Mouse (Mus musculus): ENCODE data around the gene Tnfrsf8. TPM values are rescaled to one million over a fixed set of nuclear protein-coding genes. Genes with fewer than 3 reads are reported as not detected.

Gene Tnfrsf8
- 0.68 and 0.79 TPM in 2 replicates for total RNA-seq (2023)

DNA sequence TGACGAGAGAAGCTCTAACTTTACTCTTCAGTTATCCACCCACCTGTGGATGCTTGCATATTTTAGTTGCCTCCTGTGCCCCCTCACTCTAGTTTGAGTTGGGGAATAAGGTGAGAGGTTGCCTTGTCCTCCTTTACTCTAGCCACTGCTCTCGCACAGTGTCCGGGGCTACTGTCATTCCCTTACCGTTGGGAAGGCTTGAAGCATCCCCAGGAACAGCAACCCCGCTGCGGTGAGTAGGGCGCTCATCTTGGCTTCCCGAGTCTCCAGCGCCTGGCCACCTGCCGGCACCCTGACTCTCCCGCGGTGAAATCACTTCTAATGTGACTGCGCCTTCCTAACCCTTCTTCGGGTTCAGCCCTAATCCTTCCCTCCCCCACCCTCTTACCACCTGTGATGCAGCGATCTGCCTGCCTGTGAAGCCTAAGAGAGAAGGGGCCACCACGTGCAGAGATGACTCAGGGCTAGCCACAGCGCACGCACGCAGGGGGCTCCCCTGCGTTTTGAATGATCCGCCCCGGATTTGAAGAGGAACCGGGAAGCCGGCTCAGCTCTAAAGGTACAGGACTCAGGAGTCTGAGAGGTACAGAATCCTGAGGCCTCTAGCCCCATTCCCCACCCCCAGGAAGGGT is at the start of gene Tnfrsf8:
Gene Tnfrsf8, minus strand, starts transcription at position 329 of the 632 bp plus-strand sequence.

DNA sequence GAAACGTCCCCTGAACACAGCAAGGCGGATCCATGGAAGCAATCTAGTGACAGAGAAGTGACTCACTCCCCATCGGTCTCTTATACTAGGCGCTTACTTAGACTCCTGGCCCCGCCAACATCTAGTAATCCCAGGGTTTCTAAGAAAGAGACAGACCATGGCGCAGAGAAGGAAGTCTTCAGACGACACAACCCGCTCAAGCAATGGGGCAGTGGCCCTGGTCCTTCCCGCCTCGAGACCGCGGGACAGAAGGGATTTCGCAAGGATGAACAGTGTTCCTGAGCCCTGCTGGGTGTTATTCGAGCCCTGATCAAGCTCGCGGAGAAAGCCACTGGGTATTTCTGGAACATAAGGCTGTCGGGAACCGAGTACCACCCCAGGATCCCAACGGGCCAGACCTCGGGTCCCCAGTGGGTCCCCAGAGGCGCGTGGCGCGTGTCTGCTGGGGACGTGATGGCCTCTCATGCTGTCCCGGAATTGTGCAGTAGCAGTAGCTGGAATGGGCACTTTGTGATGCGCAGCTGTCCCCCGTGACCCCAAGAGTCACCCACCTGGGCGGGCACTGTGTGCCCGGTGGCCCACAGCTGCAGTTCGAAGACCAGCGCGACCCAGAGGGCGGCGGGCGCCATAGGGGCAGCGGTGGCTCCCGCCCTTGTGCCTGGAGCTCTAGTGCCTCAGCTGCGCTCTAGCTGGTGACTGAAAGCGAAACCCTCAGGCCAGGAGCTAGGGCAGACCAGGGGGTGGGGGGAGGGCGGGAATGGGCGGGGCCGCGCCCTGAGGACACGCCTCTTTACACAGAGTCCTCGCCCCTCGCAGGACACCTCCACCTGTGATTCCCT is 68.6 kb downstream of the Tnfrsf8 start, which contains the start of gene Tnfrsf1b:
Gene Tnfrsf1b, minus strand, starts transcription at position 698 of the 839 bp plus-strand sequence.

Other genes with a start within 250 kb of the Tnfrsf8 start
- gene Vps13d, start 120.2 kb downstream of the Tnfrsf8 start, total RNA-seq (2023) = 45.7 and 59.7 TPM in 2 replicates
- 67.0 and 67.2 TPM in 2 replicates for gene Tnfrsf1b, start 68.3 kb downstream of the Tnfrsf8 start, total RNA-seq (2023)
- 0.29 and 0.51 TPM in 2 replicates for gene Zfp990, start 195.6 kb upstream of the Tnfrsf8 start, total RNA-seq (2023)

Data from neutrophil, adult 65 days (primary cell).